Mouse (Mus musculus) B cell, adult (primary cell): Measurements from ENCODE around the gene Scin. TPM values are rescaled to one million over a fixed set of nuclear protein-coding genes. Genes with fewer than 3 reads are reported as not detected.

ENCODE experiments used
- total RNA-seq: library from RNA; stranded (reverse); gene quantifications from 4 replicates; pipeline ENCODE4 v1.2.4, GENCODE M21; 2023; ENCODE audit not compliant: inconsistent age

The Scin gene
- total RNA-seq = 0.18 to 0.48 TPM (median 0.18 TPM) in 3 of 4 replicates, not detected in the other

GRCm38 (mm10) chr12:40133573-40134271 lies at the start of gene Scin:
Gene Scin, minus strand, starts transcription at chr12:40134228.

GRCm38 (mm10) chr12:40037876-40038463 lies 96.1 kb downstream of the Scin start, which contains the start of gene Arl4a:
Gene Arl4a, minus strand, starts transcription at chr12:40038025.

Other genes with a start within 250 kb of the Scin start
- 47.9 to 54.8 TPM (median 51.2 TPM) in 4 replicates for gene Arl4a, start 96.2 kb downstream of the Scin start, total RNA-seq
- 0.77 to 1.6 TPM (median 1.3 TPM) in 4 replicates for gene Lsmem1, start 65.3 kb upstream of the Scin start, total RNA-seq
- 418 to 507 TPM (median 457 TPM) in 4 replicates for gene Ifrd1, start 114.3 kb upstream of the Scin start, total RNA-seq